Mouse (Mus musculus): ENCODE results near the gene Lmo3. TPM values are rescaled to one million over a fixed set of nuclear protein-coding genes. Genes with fewer than 3 reads are reported as not detected.

Gene Lmo3
- polyA plus RNA-seq, 1 experiment from 2014 or later, result 4.4 TPM

- no peak overlapping the region for H3K9ac ChIP-seq (ENCODE audit: low read length)
- ATAC-seq (ENCODE audit: insufficient read depth, low FRiP score), result no peak
- WGBS, result 39% methylated on average over 3 of the region's 3 CpGs
Measured at GRCm38 (mm10) chr6:138436813-138437212, 145.0 kb downstream of the Lmo3 start.

GRCm38 (mm10) chr6:138427394-138427793 is 154.4 kb downstream of the Lmo3 start:
- no peaks in the 10 kb centered on the region for H3K9me3 ChIP-seq (replicated peaks; ENCODE audit: control insufficient read depth, low read length)
- H3K4me3 ChIP-seq (replicated peaks; ENCODE audit: low read length), result no peak overlapping the region
- H3K4me2 ChIP-seq (ENCODE audit: low read depth, low read length), result no peak overlapping the region
- no peak overlapping the region for H3K27ac ChIP-seq (ENCODE audit: low read length)
- 31% methylated on average over 6 of the region's 6 CpGs for WGBS
- no peak for ATAC-seq (ENCODE audit: insufficient read depth, low FRiP score)
- no peaks in the 10 kb centered on the region for H3K4me1 ChIP-seq (ENCODE audit: control insufficient read depth, insufficient read depth, low read length)
- H3K36me3 ChIP-seq (ENCODE audit: control insufficient read depth, insufficient read depth, low read length), result no peaks in the 10 kb centered on the region
- peaks cover 6% of the 10 kb centered on the region for H3K27me3 ChIP-seq (ENCODE audit: control insufficient read depth, insufficient read depth, low read length)
- H3K9ac ChIP-seq (ENCODE audit: low read length), result no peak overlapping the region

More at GRCm38 (mm10) chr6:138436813-138437212, 145.0 kb downstream of the Lmo3 start:
- Histone ChIP-seq H3K4me1 (ENCODE audit: control insufficient read depth, insufficient read depth, low read length) (no peaks in the 10 kb centered on the region), H3K9me3 (replicated peaks; ENCODE audit: control insufficient read depth, low read length) (no peaks in the 10 kb centered on the region), H3K27me3 (ENCODE audit: control insufficient read depth, insufficient read depth, low read length) (no peaks in the 10 kb centered on the region), H3K4me2 (ENCODE audit: low read depth, low read length) (no peak overlapping the region), H3K4me3 (replicated peaks; ENCODE audit: low read length) (no peak overlapping the region), H3K27ac (ENCODE audit: low read length) (no peak overlapping the region), H3K36me3 (ENCODE audit: control insufficient read depth, insufficient read depth, low read length) (no peaks in the 10 kb centered on the region)

- Histone ChIP-seq H3K27me3 (ENCODE audit: control insufficient read depth, insufficient read depth, low read length) (peaks cover 6% of the 10 kb centered on the region), H3K4me1 (ENCODE audit: control insufficient read depth, insufficient read depth, low read length) (peaks cover 2% of the 10 kb centered on the region; the same call in 1 of the 2 replicates), H3K4me2 (ENCODE audit: low read depth, low read length) (no peak overlapping the region), H3K27ac (ENCODE audit: low read length) (no peak overlapping the region), H3K9ac (ENCODE audit: low read length) (no peak overlapping the region), H3K36me3 (ENCODE audit: control insufficient read depth, insufficient read depth, low read length) (no peaks in the 10 kb centered on the region), H3K4me3 (replicated peaks; ENCODE audit: low read length) (no peak overlapping the region), H3K9me3 (replicated peaks; ENCODE audit: control insufficient read depth, low read length) (no peaks in the 10 kb centered on the region)
- no peak for ATAC-seq (ENCODE audit: insufficient read depth, low FRiP score)
- 58% methylated on average over 3 of the region's 3 CpGs for WGBS
Measured at GRCm38 (mm10) chr6:138426894-138427293, 154.9 kb downstream of the Lmo3 start.

GRCm38 (mm10) chr6:138424514-138425225 is 157.1 kb downstream of the Lmo3 start:
- H3K27ac ChIP-seq (ENCODE audit: low read length), result no peak overlapping the region
- H3K9ac ChIP-seq (ENCODE audit: low read length), result no peak overlapping the region
- H3K36me3 ChIP-seq (ENCODE audit: control insufficient read depth, insufficient read depth, low read length), result no peaks in the 10 kb centered on the region
- 72% methylated on average over 9 of the region's 9 CpGs for WGBS
- peaks cover 6% of the 10 kb centered on the region for H3K27me3 ChIP-seq (ENCODE audit: control insufficient read depth, insufficient read depth, low read length)
- ATAC-seq (ENCODE audit: insufficient read depth, low FRiP score), result peak; percentile 39; the same call in 1 of the 2 replicates
- H3K9me3 ChIP-seq (replicated peaks; ENCODE audit: control insufficient read depth, low read length), result no peaks in the 10 kb centered on the region
- no peak overlapping the region for H3K4me3 ChIP-seq (replicated peaks; ENCODE audit: low read length)
- H3K4me1 ChIP-seq (ENCODE audit: control insufficient read depth, insufficient read depth, low read length), result peaks cover 10% of the 10 kb centered on the region; the same call in 1 of the 2 replicates
- H3K4me2 ChIP-seq (ENCODE audit: low read depth, low read length), result no peak overlapping the region

GRCm38 (mm10) chr6:138422671-138423321 is 159.0 kb downstream of the Lmo3 start:
- peak; percentile 70 for ATAC-seq (ENCODE audit: insufficient read depth, low FRiP score)
- under 1% methylated on average over 16 of the region's 16 CpGs for WGBS
- Histone ChIP-seq H3K4me1 (ENCODE audit: control insufficient read depth, insufficient read depth, low read length) (peaks cover 10% of the 10 kb centered on the region; the same call in 1 of the 2 replicates), H3K9me3 (replicated peaks; ENCODE audit: control insufficient read depth, low read length) (no peaks in the 10 kb centered on the region), H3K9ac (ENCODE audit: low read length) (peak overlapping the region; percentile 58), H3K27me3 (ENCODE audit: control insufficient read depth, insufficient read depth, low read length) (peaks cover 6% of the 10 kb centered on the region), H3K36me3 (ENCODE audit: control insufficient read depth, insufficient read depth, low read length) (no peaks in the 10 kb centered on the region), H3K27ac (ENCODE audit: low read length) (no peak overlapping the region; the same call in 1 of the 2 replicates), H3K4me2 (ENCODE audit: low read depth, low read length) (peak overlapping the region; percentile 67), H3K4me3 (replicated peaks; ENCODE audit: low read length) (peak overlapping the region; percentile 48)

GRCm38 (mm10) chr6:138421931-138422531 is 159.7 kb downstream of the Lmo3 start:
- WGBS, result 2% methylated on average over 24 of the region's 24 CpGs
- Histone ChIP-seq H3K27me3 (ENCODE audit: control insufficient read depth, insufficient read depth, low read length) (peaks cover 6% of the 10 kb centered on the region), H3K9ac (ENCODE audit: low read length) (peak overlapping the region; percentile 23), H3K4me1 (ENCODE audit: control insufficient read depth, insufficient read depth, low read length) (peaks cover 10% of the 10 kb centered on the region; the same call in 1 of the 2 replicates), H3K4me2 (ENCODE audit: low read depth, low read length) (peak overlapping the region; percentile 67), H3K27ac (ENCODE audit: low read length) (no peak overlapping the region), H3K36me3 (ENCODE audit: control insufficient read depth, insufficient read depth, low read length) (no peaks in the 10 kb centered on the region), H3K4me3 (replicated peaks; ENCODE audit: low read length) (peak overlapping the region; percentile 48), H3K9me3 (replicated peaks; ENCODE audit: control insufficient read depth, low read length) (no peaks in the 10 kb centered on the region)
- no peak for ATAC-seq (ENCODE audit: insufficient read depth, low FRiP score)

- ATAC-seq (ENCODE audit: insufficient read depth, low FRiP score), result no peak
- Histone ChIP-seq H3K27me3 (ENCODE audit: control insufficient read depth, insufficient read depth, low read length) (peaks cover 6% of the 10 kb centered on the region), H3K36me3 (ENCODE audit: control insufficient read depth, insufficient read depth, low read length) (no peaks in the 10 kb centered on the region), H3K4me1 (ENCODE audit: control insufficient read depth, insufficient read depth, low read length) (peaks cover 10% of the 10 kb centered on the region; the same call in 1 of the 2 replicates), H3K9me3 (replicated peaks; ENCODE audit: control insufficient read depth, low read length) (no peaks in the 10 kb centered on the region), H3K9ac (ENCODE audit: low read length) (peak overlapping the region; percentile 32), H3K27ac (ENCODE audit: low read length) (no peak overlapping the region), H3K4me3 (replicated peaks; ENCODE audit: low read length) (peak overlapping the region; percentile 48), H3K4me2 (ENCODE audit: low read depth, low read length) (peak overlapping the region; percentile 67)
- 4% methylated on average over 14 of the region's 14 CpGs for WGBS
Measured at GRCm38 (mm10) chr6:138421191-138421613, 160.6 kb downstream of the Lmo3 start.

- 21% methylated on average over 3 of the region's 3 CpGs for WGBS
Measured at GRCm38 (mm10) chr6:138420536-138420891, 161.3 kb downstream of the Lmo3 start.

More at GRCm38 (mm10) chr6:138420536-138420891, 161.3 kb downstream of the Lmo3 start:
- H3K27me3 ChIP-seq (ENCODE audit: control insufficient read depth, insufficient read depth, low read length), result peaks cover 6% of the 10 kb centered on the region
- ATAC-seq (ENCODE audit: insufficient read depth, low FRiP score), result no peak
- H3K4me1 ChIP-seq (ENCODE audit: control insufficient read depth, insufficient read depth, low read length), result peaks cover 10% of the 10 kb centered on the region; the same call in 1 of the 2 replicates
- no peak overlapping the region for H3K27ac ChIP-seq (ENCODE audit: low read length)
- peak overlapping the region; percentile 67; the same call in 1 of the 2 replicates for H3K4me2 ChIP-seq (ENCODE audit: low read depth, low read length)
- no peaks in the 10 kb centered on the region for H3K36me3 ChIP-seq (ENCODE audit: control insufficient read depth, insufficient read depth, low read length)
- H3K9me3 ChIP-seq (replicated peaks; ENCODE audit: control insufficient read depth, low read length), result no peaks in the 10 kb centered on the region
- H3K4me3 ChIP-seq (replicated peaks; ENCODE audit: low read length), result no peak overlapping the region
- no peak overlapping the region for H3K9ac ChIP-seq (ENCODE audit: low read length)

Measured in stomach, embryonic 16.5 days (tissue).